Mouse (Mus musculus) skeletal muscle tissue, postnatal 0 days (tissue): Measurements from ENCODE around the gene Vmn2r88. TPM values are rescaled to one million over a fixed set of nuclear protein-coding genes. Genes with fewer than 3 reads are reported as not detected.

Experiments
- polyA plus RNA-seq: library from polyadenylated mRNA; unstranded; fragments of >200 nt; fragmentation: Nextera tagmentation; extraction: Ambion mirVana; gene quantifications from 2 replicates; pipeline ENCODE4 v1.2.1, GENCODE M21; 2015

The Vmn2r88 gene
- polyA plus RNA-seq, result not detected in 2 replicates

DNA sequence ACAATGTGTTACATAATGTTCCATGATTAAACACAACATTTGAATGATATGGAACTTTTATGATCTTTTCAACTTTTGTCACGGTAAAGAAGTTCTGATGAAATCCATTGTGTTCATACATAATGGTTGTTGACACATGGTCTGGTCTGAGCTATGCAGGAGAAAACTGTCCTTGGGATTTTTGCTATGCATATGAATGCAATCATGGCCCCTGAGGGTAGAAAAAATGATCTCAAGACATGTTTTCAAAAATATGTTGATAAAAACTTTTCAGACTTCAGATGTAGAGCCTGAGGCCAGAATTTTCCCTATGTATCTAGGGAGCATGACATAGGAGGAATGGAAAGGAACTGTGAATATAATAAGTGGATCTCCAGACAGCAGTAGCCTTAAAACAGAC is at the start of gene Vmn2r88:
Vmn2r88 (plus strand) TSS at position 301 of the 400 bp plus-strand sequence.

DNA sequence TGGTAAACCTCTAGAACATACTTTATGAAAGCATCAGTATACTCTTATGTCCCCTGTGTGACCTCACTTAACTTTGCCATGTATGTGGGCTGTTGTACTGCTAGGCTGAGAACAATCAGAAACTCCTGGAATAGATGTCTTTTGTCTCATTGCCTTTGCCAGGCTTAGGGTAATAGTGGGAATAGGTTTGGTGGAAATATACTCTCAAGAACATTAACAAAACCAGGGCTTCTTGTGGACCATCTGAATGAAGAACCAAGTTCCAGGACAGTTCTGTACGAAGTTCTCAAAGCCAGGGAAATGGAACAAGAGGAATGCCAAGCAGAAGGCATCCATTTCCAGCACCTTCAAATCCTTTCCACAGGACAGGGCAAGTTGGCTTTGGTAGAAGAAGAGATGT is 49.2 kb upstream of the Vmn2r88 start, which contains the start of gene Gm7247:
Gm7247 (plus strand) TSS at position 301 of the 400 bp plus-strand sequence.

DNA sequence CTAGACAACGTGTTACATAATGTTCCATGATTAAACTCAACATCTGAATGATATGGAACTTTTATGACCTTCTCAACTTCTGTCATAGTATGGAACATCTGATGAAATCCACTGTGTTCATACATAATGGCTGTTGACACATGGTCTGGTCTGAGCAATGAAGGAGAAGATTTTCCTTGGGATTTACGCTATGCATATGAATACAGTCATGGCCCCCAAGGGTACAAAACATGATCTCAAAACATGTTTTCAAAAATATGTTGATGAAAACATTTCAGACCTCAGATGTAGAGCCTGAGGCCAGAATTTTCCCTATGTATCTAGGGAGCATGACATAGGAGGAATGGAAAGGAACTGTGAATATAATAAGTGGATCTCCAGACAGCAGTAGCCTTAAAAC is 40.9 kb downstream of the Vmn2r88 start, which contains the start of gene Vmn2r89:
Vmn2r89 (plus strand) TSS at position 301 of the 400 bp plus-strand sequence.

Other genes starting within 250 kb of the Vmn2r88 start
- not detected in 2 replicates for gene Rnase2b, start 248.6 kb upstream of the Vmn2r88 start, polyA plus RNA-seq
- not detected in 2 replicates for gene Ang2, start 211.7 kb upstream of the Vmn2r88 start, polyA plus RNA-seq
- not detected in 2 replicates for gene Ear14, start 207.4 kb upstream of the Vmn2r88 start, polyA plus RNA-seq
- gene Rnase2a, start 154.7 kb upstream of the Vmn2r88 start, polyA plus RNA-seq, result not detected in 2 replicates
- gene Gm7247, start 49.1 kb upstream of the Vmn2r88 start, polyA plus RNA-seq, result not detected in 2 replicates
- not detected in 2 replicates for gene Vmn2r89, start 41.0 kb downstream of the Vmn2r88 start, polyA plus RNA-seq
- gene Gm5622, start 142.0 kb downstream of the Vmn2r88 start, polyA plus RNA-seq, result not detected in 2 replicates
- not detected in 2 replicates for gene Gm17175, start 163.2 kb downstream of the Vmn2r88 start, polyA plus RNA-seq
- gene Gm17174, start 181.3 kb downstream of the Vmn2r88 start, polyA plus RNA-seq, result not detected in 2 replicates
- not detected in 2 replicates for gene Gm17078, start 200.5 kb downstream of the Vmn2r88 start, polyA plus RNA-seq
- gene Gm4181, start 224.8 kb downstream of the Vmn2r88 start, polyA plus RNA-seq, result not detected in 2 replicates